Mouse (Mus musculus) T-cell, adult 66 days (primary cell): ENCODE data around the gene Gm17606. TPM values are rescaled to one million over a fixed set of nuclear protein-coding genes. Genes with fewer than 3 reads are reported as not detected.

Source experiments
- total RNA-seq, 2 experiments: library from RNA; stranded (reverse); gene quantifications; 3 replicates in 1 of 2; 4 replicates in 1 of 2; pipeline ENCODE4 v1.2.4; 2023

Gm17606 gene
- total RNA-seq = not detected

GRCm38 (mm10) chr14:54640946-54641304 is at the start of gene Gm17606:
TSS of gene Gm17606 (plus strand) at chr14:54640952.

DNA sequence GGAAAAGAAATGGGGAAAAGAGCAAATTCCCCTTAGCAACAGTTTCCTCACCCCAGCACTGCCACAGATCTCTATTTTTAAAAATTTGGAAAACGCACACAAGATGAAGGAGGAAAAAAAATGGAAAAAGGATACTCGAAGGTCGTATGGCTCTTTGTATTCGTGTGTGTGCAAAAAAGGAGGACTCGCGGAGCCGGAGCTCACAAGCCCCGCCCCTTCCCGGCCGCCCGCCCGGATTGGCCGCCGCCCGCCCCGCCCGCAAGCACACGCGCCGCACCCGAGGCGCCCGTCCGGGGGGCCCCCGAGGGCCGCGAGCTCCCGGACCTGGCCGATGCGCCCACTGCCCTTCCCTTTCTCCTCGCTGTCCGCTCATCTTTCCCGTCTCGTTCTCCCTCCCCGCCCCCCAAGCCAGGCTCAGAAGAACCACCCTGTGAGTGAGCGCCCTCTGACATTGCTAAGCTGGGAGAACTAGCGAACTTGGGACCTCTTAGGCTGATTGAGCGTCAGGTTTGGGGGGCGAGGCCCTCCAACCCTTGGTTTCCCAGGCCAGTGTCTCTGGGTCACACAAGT is 34.9 kb upstream of the Gm17606 start, which contains the start of gene 4931414P19Rik:
Gene 4931414P19Rik (minus strand): TSS at position 242 of the 570 bp plus-strand sequence.

GRCm38 (mm10) chr14:54617897-54618365 is 22.8 kb upstream of the Gm17606 start, which contains the start of gene Psmb5:
TSS of gene Psmb5 (minus strand) at chr14:54618022.

GRCm38 (mm10) chr14:54621133-54621532 is 19.6 kb upstream of the Gm17606 start, which contains the start of gene Psmb11:
TSS of gene Psmb11 (plus strand) at chr14:54621433.

GRCm38 (mm10) chr14:54641305-54641969 is 685 bp downstream of the Gm17606 start, which contains the start of gene Cdh24:
TSS of gene Cdh24 (minus strand) at chr14:54641364.

DNA sequence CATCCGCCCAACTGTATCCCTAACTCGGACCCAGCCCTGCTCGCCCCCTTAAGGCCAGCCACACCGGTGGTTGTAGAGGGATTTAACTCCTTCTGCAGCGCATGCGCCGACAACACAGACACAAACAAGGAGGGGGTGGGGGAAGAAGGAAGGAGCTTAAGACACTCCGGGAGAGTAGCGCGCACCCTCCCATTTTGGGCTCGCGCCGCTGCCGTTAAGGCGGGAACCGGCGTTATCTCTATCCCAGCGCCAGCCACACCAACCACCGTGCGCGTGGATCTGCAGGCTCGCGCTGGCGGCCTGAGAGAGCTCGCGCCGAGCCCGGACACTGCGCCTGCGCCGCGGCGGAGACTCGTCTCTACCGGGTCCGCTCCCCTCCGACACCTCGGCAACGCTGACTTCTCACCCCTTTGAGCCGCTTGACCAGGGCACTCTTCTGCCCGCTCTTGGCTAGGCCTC is 45.3 kb downstream of the Gm17606 start, which contains the start of gene 1700123O20Rik:
Gene 1700123O20Rik (plus strand): TSS at position 154 of the 459 bp plus-strand sequence.

GRCm38 (mm10) chr14:54686522-54687143 is 45.9 kb downstream of the Gm17606 start, which contains the start of gene Acin1:
TSS of gene Acin1 (minus strand) at chr14:54686931.

Other genes starting within 250 kb of the Gm17606 start
- 1 to 10 TPM; 1.1 to 2.4 TPM for gene Slc7a7, start 223.2 kb upstream of the Gm17606 start, total RNA-seq
- 10 to 100 TPM; 70.9 to 71.6 TPM for gene Mrpl52, start 214.0 kb upstream of the Gm17606 start, total RNA-seq
- 1 to 10 TPM in 1 of 2 experiments, under 1 TPM in 1; 0.61 to 1.1 TPM for gene Mmp14, start 209.3 kb upstream of the Gm17606 start, total RNA-seq
- 100 to 1,000 TPM; 125 to 142 TPM for gene Lrp10, start 176.8 kb upstream of the Gm17606 start, total RNA-seq
- gene Rem2, start 164.9 kb upstream of the Gm17606 start, total RNA-seq = 1 to 10 TPM; 1.5 to 1.7 TPM
- gene Prmt5, start 123.4 kb upstream of the Gm17606 start, total RNA-seq = 10 to 100 TPM; 39.8 to 40.1 TPM
- 10 to 100 TPM; 12.0 to 16.5 TPM for gene Haus4, start 86.3 kb upstream of the Gm17606 start, total RNA-seq
- gene Ajuba, start 63.4 kb upstream of the Gm17606 start, total RNA-seq = under 1 TPM; 0.32 to 0.59 TPM
- gene 4931414P19Rik, start 35.0 kb upstream of the Gm17606 start, total RNA-seq = 1 to 10 TPM; 4.8 to 6.4 TPM
- 10 to 100 TPM; 60.0 to 72.1 TPM for gene Psmb5, start 22.9 kb upstream of the Gm17606 start, total RNA-seq
- gene Psmb11, start 19.5 kb upstream of the Gm17606 start, total RNA-seq = not detected
- gene Cdh24, start 412 bp downstream of the Gm17606 start, total RNA-seq = 1 to 10 TPM; 8.4 to 8.8 TPM
- gene 1700123O20Rik, start 45.3 kb downstream of the Gm17606 start, total RNA-seq = 10 to 100 TPM; 37.4 to 47.4 TPM
- 100 to 1,000 TPM; 566 to 583 TPM for gene Acin1, start 46.0 kb downstream of the Gm17606 start, total RNA-seq
- not detected for gene Gm29776, start 57.9 kb downstream of the Gm17606 start, total RNA-seq
- gene Cebpe, start 71.2 kb downstream of the Gm17606 start, total RNA-seq = not detected
- under 1 TPM in 1 of 2 experiments, not detected in 1; 0.29 TPM for gene Slc7a8, start 141.0 kb downstream of the Gm17606 start, total RNA-seq
- gene Rnf212b, start 173.2 kb downstream of the Gm17606 start, total RNA-seq = not detected
- gene Homez, start 230.0 kb downstream of the Gm17606 start, total RNA-seq = 10 to 100 TPM; 11.3 to 11.7 TPM
- 10 to 100 TPM; 14.3 to 14.8 TPM for gene Ppp1r3e, start 236.6 kb downstream of the Gm17606 start, total RNA-seq
- gene Bcl2l2, start 242.4 kb downstream of the Gm17606 start, total RNA-seq = 1 to 10 TPM; 1.9 to 2.8 TPM
- 1 to 10 TPM in 1 of 2 experiments, not detected in 1; 1.4 TPM for gene Gm20521, start 242.5 kb downstream of the Gm17606 start, total RNA-seq